Mouse (Mus musculus) liver, postnatal 0 days (tissue): ENCODE results near the gene Rasgrf1. TPM values are rescaled to one million over a fixed set of nuclear protein-coding genes. Genes with fewer than 3 reads are reported as not detected.
A peak's percentile ranks its signal among the peaks of the same experiment; 100 is the strongest.

ENCODE experiments used
- ATAC-seq: fragments of 200-750 bp; cut with Nextera tagmentation; 2 replicates; pipeline ENCODE4 v1.8.0; 2017; ENCODE audit warnings: mild to moderate bottlenecking, moderate library complexity
- DNase-seq: peaks from one replicate; pipeline ENCODE4 v3.0.0-alpha.2; 2016
- H3K27ac ChIP-seq: fragments of 300-500 bp; sonication (generic); 2 replicates; pipeline ENCODE4 v1.5.1; 2014; ENCODE audit warnings: antibody characterized with exemption, moderate library complexity, mild to moderate bottlenecking, low read depth
- H3K27me3 ChIP-seq: fragments of 300-500 bp; sonication (generic); 2 replicates; pipeline ENCODE4 v1.6.1; 2014; ENCODE audit warnings: low read length, control low read depth, mixed read lengths; ENCODE audit not compliant: insufficient read depth
- H3K36me3 ChIP-seq: fragments of 300-500 bp; sonication (generic); replicated peaks from 2 replicates; pipeline ENCODE4 v1.6.1; 2014; ENCODE audit warnings: mild to moderate bottlenecking, control low read depth, low read length, moderate library complexity, mixed read lengths; ENCODE audit not compliant: insufficient read depth
- H3K4me1 ChIP-seq: fragments of 300-500 bp; sonication (generic); 2 replicates; pipeline ENCODE4 v1.6.1; 2014; ENCODE audit warnings: antibody characterized with exemption, mild to moderate bottlenecking, control low read depth; ENCODE audit not compliant: insufficient read depth
- H3K4me2 ChIP-seq: fragments of 300-500 bp; sonication (generic); 2 replicates; pipeline ENCODE4 v1.6.1; 2014; ENCODE audit warnings: low read depth, mild to moderate bottlenecking, low read length, moderate library complexity, mixed read lengths
- H3K4me3 ChIP-seq: fragments of 300-500 bp; sonication (generic); 2 replicates; pipeline ENCODE4 v1.5.1; 2014; ENCODE audit warnings: low read depth, low read length
- H3K9ac ChIP-seq: fragments of 300-500 bp; sonication (generic); replicated peaks from 2 replicates; pipeline ENCODE4 v1.6.1; 2014; ENCODE audit warnings: mild to moderate bottlenecking, moderate library complexity
- H3K9me3 ChIP-seq: fragments of 300-500 bp; sonication (generic); 2 replicates; pipeline ENCODE4 v1.6.1; 2016; ENCODE audit warnings: mild to moderate bottlenecking, control low read depth, low read length, mixed read lengths
- CTCF ChIP-seq: sonication (generic); IDR thresholded peaks from 2 replicates; pipeline ENCODE4 v1.5.1; 2016; ENCODE audit warnings: antibody characterized with exemption, low read depth
- EP300 ChIP-seq: IDR thresholded peaks from 2 replicates; pipeline ENCODE4 v1.6.1; 2016; ENCODE audit warnings: antibody characterized with exemption, low read depth, mild to moderate bottlenecking
- WGBS: fragments of 180-500 bp; shearing (Covaris S2); extraction: QIAGEN DNeasy Blood & Tissue Kit; methylation state at CpG from one replicate; pipeline ENCODE4 v1.1.7; 2014; ENCODE audit not compliant: insufficient replicate concordance; 5-methylcytosine and 5-hydroxymethylcytosine counted together
- polyA plus RNA-seq: library from polyadenylated mRNA; unstranded; fragments of >200 nt; fragmentation: Nextera tagmentation; extraction: Ambion mirVana; gene quantifications from 2 replicates; pipeline ENCODE4 v1.2.1, GENCODE M21; 2015

The Rasgrf1 gene
- 0.05 TPM in 1 of 2 replicates, not detected in the other for polyA plus RNA-seq

GRCm38 (mm10) chr9:89909131-89910010, at the start of gene Rasgrf1:
TSS of gene Rasgrf1 (plus strand) at chr9:89909908.
- H3K27ac ChIP-seq: no peak within 1 kb of the TSS
- H3K4me3 ChIP-seq: peak within 1 kb of the TSS; percentile 25
- TF ChIP-seq CTCF (no peak), EP300 (no peak)
- ATAC-seq: no peak
- H3K4me2 ChIP-seq: peak within 1 kb of the TSS; percentile 56
- H3K27me3 ChIP-seq: peaks cover 71% of the 10 kb centered on the region
- H3K36me3 ChIP-seq: no peaks in the 10 kb centered on the region
- H3K4me1 ChIP-seq: peaks cover 6% of the 10 kb centered on the region
- H3K9ac ChIP-seq: no peak within 1 kb of the TSS
- WGBS: under 1% methylated on average over 51 of the region's 64 CpGs
- H3K9me3 ChIP-seq: no peaks in the 10 kb centered on the region
- DNase-seq: no peak

- DNase-seq (no peak), ATAC-seq (no peak)
- Histone ChIP-seq H3K9me3 (no peaks in the 10 kb centered on the region), H3K4me1 (no peaks in the 10 kb centered on the region), H3K4me3 (no peak overlapping the region), H3K27ac (no peak overlapping the region), H3K27me3 (no peaks in the 10 kb centered on the region), H3K36me3 (no peaks in the 10 kb centered on the region), H3K9ac (no peak overlapping the region), H3K4me2 (no peak overlapping the region)
- TF ChIP-seq EP300: no peak
- TF ChIP-seq CTCF: no peak
- WGBS: 57% methylated on average over 11 of the region's 11 CpGs
Measured at GRCm38 (mm10) chr9:89860145-89860544, 49.6 kb upstream of the Rasgrf1 start.

- Histone ChIP-seq H3K27ac (no peak overlapping the region), H3K4me2 (no peak overlapping the region), H3K9ac (no peak overlapping the region), H3K27me3 (no peaks in the 10 kb centered on the region), H3K36me3 (no peaks in the 10 kb centered on the region), H3K4me1 (no peaks in the 10 kb centered on the region), H3K4me3 (no peak overlapping the region), H3K9me3 (no peaks in the 10 kb centered on the region)
- no peak for TF ChIP-seq CTCF
- no peak for TF ChIP-seq EP300
- no peak for DNase-seq
- ATAC-seq: no peak
- 44% methylated on average over 6 of the region's 6 CpGs for WGBS
Measured at GRCm38 (mm10) chr9:89860584-89860983, 49.1 kb upstream of the Rasgrf1 start.

GRCm38 (mm10) chr9:89867141-89867540, 42.6 kb upstream of the Rasgrf1 start:
- no peak for ATAC-seq
- Histone ChIP-seq H3K9ac (no peak overlapping the region), H3K4me3 (no peak overlapping the region), H3K27me3 (peaks cover 22% of the 10 kb centered on the region), H3K27ac (no peak overlapping the region), H3K9me3 (no peaks in the 10 kb centered on the region), H3K4me2 (no peak overlapping the region), H3K4me1 (no peaks in the 10 kb centered on the region), H3K36me3 (no peaks in the 10 kb centered on the region)
- WGBS: 59% methylated on average over 4 of the region's 4 CpGs
- TF ChIP-seq CTCF (no peak), EP300 (no peak)
- DNase-seq: no peak

- 10% methylated on average over 16 of the region's 16 CpGs for WGBS
- H3K27ac ChIP-seq: no peak overlapping the region
- DNase-seq (no peak), ATAC-seq (no peak)
- no peak overlapping the region for H3K9ac ChIP-seq
- no peak overlapping the region for H3K4me2 ChIP-seq
- no peaks in the 10 kb centered on the region for H3K36me3 ChIP-seq
- peaks cover 22% of the 10 kb centered on the region for H3K27me3 ChIP-seq
- no peak overlapping the region for H3K4me3 ChIP-seq
- H3K9me3 ChIP-seq: no peaks in the 10 kb centered on the region
- H3K4me1 ChIP-seq: no peaks in the 10 kb centered on the region
- TF ChIP-seq CTCF (no peak), EP300 (no peak)
Measured at GRCm38 (mm10) chr9:89868093-89868729, 41.5 kb upstream of the Rasgrf1 start.

- Histone ChIP-seq H3K4me1 (no peaks in the 10 kb centered on the region), H3K27ac (no peak overlapping the region), H3K27me3 (peaks cover 22% of the 10 kb centered on the region), H3K36me3 (no peaks in the 10 kb centered on the region), H3K9ac (no peak overlapping the region), H3K4me3 (no peak overlapping the region), H3K9me3 (no peaks in the 10 kb centered on the region), H3K4me2 (no peak overlapping the region)
- ATAC-seq (no peak), DNase-seq (no peak)
- 13% methylated on average over 2 of the region's 2 CpGs for WGBS
- no peak for TF ChIP-seq EP300
- TF ChIP-seq CTCF: no peak
Measured at GRCm38 (mm10) chr9:89869594-89869993, 40.1 kb upstream of the Rasgrf1 start.
